Mouse (Mus musculus) cerebellum, adult 2 months (tissue): Measurements from ENCODE around the gene Ramp1. TPM values are rescaled to one million over a fixed set of nuclear protein-coding genes. Genes with fewer than 3 reads are reported as not detected.

Source experiments
- DNase-seq, 2 experiments: peaks; one replicate each; pipeline ENCODE4 v3.0.0; 2021
- H3K27ac ChIP-seq: fragments of 200-500 bp; 2 replicates; pipeline ENCODE4 v1.5.1; 2012; ENCODE audit warnings: low read length, control low read depth, inconsistent platforms; ENCODE audit not compliant: insufficient read depth
- H3K27me3 ChIP-seq: fragments of 200-500 bp; 2 replicates; pipeline ENCODE4 v1.6.1; 2012; ENCODE audit warnings: inconsistent platforms, mild to moderate bottlenecking, low read length, moderate library complexity; ENCODE audit not compliant: control insufficient read depth, insufficient read depth
- H3K4me1 ChIP-seq: fragments of 200-500 bp; 2 replicates; pipeline ENCODE4 v1.6.1; 2011; ENCODE audit warnings: low read length; ENCODE audit not compliant: control insufficient read depth, insufficient read depth
- H3K4me3 ChIP-seq: fragments of 200-500 bp; replicated peaks from 2 replicates; pipeline ENCODE3; 2011; ENCODE audit warnings: mild to moderate bottlenecking, low read depth, low read length, control low read depth; ENCODE audit not compliant: insufficient read depth
- CTCF ChIP-seq: fragments of 200-500 bp; IDR thresholded peaks from 2 replicates; pipeline ENCODE4 v1.5.1; 2011; ENCODE audit warnings: low read depth, mild to moderate bottlenecking, control low read depth, low read length, moderate library complexity, borderline replicate concordance; ENCODE audit not compliant: insufficient read depth
- POLR2A ChIP-seq: fragments of 200-500 bp; IDR thresholded peaks from 2 replicates; pipeline ENCODE4 v1.6.1; 2011; ENCODE audit warnings: low read length, control low read depth, borderline replicate concordance; ENCODE audit not compliant: insufficient read depth
- WGBS: fragments of 180-500 bp; shearing (Covaris S2); methylation state at CpG from one replicate; pipeline ENCODE4 v1.1.7; 2018; 5-methylcytosine and 5-hydroxymethylcytosine counted together
- polyA plus RNA-seq: library from polyadenylated mRNA; depleted of rRNA; stranded (reverse); fragments of >200 nt; gene quantifications from 2 replicates; pipeline ENCODE4 v1.2.3, GENCODE M21; 2012

The Ramp1 gene
- polyA plus RNA-seq, 1 experiment: 50.7 TPM

DNA sequence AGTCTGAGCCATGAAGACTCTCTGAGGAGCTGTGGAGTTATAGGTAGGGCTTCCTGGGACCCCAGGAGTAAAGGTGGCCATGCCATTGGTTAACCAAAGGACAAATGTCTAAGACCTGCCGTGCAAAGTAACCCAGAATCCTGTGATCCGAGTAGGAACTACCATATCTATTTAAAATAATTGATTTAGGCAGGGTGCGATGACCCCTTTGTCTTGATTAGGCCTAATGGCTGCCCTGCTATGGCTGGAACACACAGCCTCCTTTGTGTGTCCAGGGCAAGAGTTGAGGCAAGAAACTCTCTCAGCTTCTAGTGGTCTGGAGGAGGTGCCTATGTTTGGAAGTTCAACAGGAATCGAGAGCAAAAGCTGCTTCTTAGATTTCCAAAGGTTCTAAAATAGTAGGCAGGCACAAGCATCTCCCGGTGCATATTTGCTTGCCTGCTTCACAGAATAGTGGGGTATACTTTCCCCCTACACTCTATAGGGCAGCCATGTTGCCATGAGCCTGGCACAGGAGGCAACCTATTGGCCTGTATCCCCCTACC, 24.7 kb downstream of the Ramp1 start:
- Histone ChIP-seq H3K27ac (no peak overlapping the region), H3K4me3 (no peak overlapping the region), H3K4me1 (peaks cover 8% of the 10 kb centered on the region), H3K27me3 (no peaks in the 10 kb centered on the region)
- 87% methylated on average over 5 of the region's 5 CpGs for WGBS
- TF ChIP-seq CTCF (no peak), POLR2A (no peak)
- DNase-seq: no peak

DNA sequence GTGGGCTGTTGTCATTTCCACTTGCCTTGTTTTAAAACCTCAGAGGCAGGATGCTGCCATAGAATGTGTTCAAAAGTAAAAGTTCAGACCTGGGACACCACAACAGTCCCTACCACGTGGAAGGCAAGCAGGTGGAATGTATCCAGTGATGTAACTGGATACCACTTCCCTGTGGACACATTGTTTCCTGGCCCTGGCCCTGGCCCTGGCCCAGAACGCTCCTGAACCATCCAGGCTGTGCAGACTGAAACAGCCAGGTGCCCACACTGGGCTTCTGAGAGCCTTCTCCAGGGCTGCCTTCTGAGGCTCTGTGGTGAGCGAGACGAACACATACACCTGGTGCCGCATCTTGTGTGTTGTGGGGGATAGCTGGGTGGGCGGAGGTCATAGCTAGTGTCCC, 26.0 kb downstream of the Ramp1 start:
- TF ChIP-seq POLR2A: no peak
- no peak for TF ChIP-seq CTCF
- WGBS: 89% methylated on average over 6 of the region's 6 CpGs
- H3K27ac ChIP-seq: no peak overlapping the region

DNA sequence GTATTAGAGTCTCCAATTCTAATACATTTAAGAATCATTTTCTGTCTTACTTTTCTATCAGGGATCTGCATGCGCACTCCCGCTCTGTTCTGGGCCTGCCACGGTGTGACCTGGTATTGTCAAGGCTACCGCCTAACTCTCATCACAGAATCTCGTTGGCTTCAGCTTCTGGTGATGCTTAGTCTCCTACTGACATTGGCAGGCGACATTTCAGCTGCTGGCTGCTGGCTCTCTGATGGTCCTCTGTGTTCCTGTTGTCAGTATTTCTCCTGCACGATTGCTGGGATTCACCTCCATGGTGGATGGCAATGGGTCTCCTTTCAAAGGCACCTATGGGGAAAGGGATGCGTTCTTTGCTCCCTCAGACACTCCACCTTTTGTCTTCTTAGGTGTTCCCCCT, 26.7 kb downstream of the Ramp1 start:
- Histone ChIP-seq H3K27ac (no peak overlapping the region), H3K27me3 (no peaks in the 10 kb centered on the region), H3K4me1 (peaks cover 20% of the 10 kb centered on the region), H3K4me3 (no peak overlapping the region)
- no peak for TF ChIP-seq POLR2A
- no peak for TF ChIP-seq CTCF
- DNase-seq: no peak
- 66% methylated on average over 8 of the region's 8 CpGs for WGBS

More for the DNA sequence above, 26.0 kb downstream of the Ramp1 start:
- Histone ChIP-seq H3K4me3 (no peak overlapping the region), H3K27me3 (no peaks in the 10 kb centered on the region), H3K4me1 (peaks cover 20% of the 10 kb centered on the region)
- DNase-seq: no peak

DNA sequence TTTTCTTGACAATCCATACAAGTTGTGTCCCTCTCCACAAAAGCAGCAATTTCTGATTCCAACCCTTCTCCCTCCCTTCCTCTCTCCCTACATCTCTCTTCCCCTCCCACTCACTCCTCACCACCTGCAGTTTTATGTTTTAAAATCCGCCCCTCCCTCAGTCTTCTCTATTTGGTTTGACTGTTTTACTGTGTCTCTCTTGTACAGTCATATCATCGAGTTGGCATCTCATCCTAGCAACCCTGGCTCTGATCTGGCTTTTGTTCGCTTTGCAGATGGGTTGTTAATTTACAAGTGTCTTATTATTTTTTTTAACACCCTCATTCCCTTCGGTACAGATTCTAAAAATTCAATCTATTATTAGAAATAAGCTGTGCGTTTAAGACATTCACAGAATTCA, 27.3 kb downstream of the Ramp1 start:
- no peak overlapping the region for H3K27ac ChIP-seq
- H3K27me3 ChIP-seq: no peaks in the 10 kb centered on the region
- H3K4me3 ChIP-seq: no peak overlapping the region
- H3K4me1 ChIP-seq: peaks cover 20% of the 10 kb centered on the region
- 57% methylated on average over 5 of the region's 5 CpGs for WGBS
- DNase-seq: no peak
- TF ChIP-seq POLR2A: no peak
- no peak for TF ChIP-seq CTCF

DNA sequence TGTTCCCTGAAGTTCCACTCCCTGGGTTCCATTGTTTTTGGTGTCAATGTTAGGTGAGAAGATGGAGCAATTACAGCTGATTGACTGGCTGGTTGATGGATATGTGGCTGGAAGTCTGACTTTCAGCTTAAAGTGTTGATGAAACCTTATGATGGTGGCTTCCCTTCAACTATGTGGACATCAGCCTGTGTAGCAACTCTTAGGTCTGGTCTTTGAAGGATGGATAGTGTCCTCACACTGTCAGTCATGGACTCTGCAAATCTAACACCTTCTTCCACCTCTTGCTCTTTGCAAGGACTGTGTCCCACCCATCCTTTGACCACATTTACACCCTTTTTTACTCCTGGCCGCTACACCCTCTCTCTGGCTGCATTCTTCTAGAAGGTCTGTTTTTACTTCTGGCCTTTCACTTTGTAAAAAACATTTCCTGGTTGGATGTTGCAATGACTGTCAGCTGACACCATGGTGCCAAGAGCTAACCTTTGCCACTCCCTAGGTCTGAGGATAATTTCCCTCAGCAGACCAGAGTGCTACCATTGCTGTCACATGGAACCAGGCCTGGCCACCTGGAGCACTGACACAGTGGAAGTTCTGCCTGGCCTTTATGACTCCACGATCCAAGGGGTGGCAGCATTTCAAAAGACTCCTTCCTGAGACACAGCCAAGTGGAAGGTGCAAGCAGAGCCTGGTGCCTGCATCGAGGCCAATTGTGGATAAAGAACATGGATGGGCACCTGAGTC, 27.9 kb downstream of the Ramp1 start:
- H3K27me3 ChIP-seq: no peaks in the 10 kb centered on the region
- H3K27ac ChIP-seq: no peak overlapping the region
- no peak overlapping the region for H3K4me3 ChIP-seq
- DNase-seq: peak in 1 of 2 experiments; percentile 50
- TF ChIP-seq POLR2A (no peak), CTCF (no peak)
- H3K4me1 ChIP-seq: peaks cover 20% of the 10 kb centered on the region
- WGBS: 40% methylated on average over 3 of the region's 3 CpGs

DNA sequence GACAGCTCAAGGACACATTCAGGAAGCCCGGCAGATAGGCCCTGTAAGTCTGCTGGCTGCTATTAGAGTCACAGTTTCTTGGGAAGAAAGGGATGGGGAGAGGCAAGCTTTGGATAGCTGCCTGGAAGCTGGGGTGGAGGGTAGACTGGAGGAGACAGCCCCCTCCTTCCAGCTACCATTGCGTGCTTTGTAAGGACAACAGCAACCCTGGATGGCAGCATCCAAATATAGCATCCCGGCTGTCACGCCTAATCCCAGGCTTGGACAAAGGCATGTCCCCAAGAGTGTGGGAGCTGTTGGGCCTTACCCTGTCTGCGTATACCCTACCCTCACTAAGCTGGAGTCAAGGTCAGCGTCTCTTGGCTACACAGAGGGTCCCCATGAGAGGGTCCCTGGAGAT, 29.7 kb downstream of the Ramp1 start:
- H3K27me3 ChIP-seq: no peaks in the 10 kb centered on the region
- TF ChIP-seq POLR2A (no peak), CTCF (no peak)
- H3K27ac ChIP-seq: peak overlapping the region; percentile 70; the same call in 1 of the 2 replicates
- 66% methylated on average over 6 of the region's 6 CpGs for WGBS
- H3K4me3 ChIP-seq: no peak overlapping the region
- DNase-seq: peak; percentile 25 to 48
- peaks cover 20% of the 10 kb centered on the region for H3K4me1 ChIP-seq

DNA sequence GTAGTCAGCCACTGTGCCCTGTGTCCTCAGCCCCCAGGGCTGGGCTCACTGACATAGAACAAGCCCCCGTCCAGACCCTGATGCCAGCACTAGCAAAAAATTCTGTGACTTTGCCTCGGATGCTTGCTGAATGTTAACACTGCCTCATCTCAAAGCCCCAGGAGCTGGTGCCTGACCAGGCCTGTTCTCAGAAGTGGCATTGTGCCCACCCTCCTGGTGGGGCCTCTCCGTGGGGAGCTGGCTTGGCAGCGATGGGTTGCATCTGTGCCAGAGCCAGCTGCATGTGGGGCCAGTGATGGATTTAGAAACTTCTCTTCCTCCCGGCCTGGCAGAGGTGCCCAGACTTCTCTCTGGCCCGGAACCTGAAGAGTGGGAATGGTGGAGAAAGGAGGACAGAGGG, 30.2 kb downstream of the Ramp1 start:
- Histone ChIP-seq H3K4me3 (no peak overlapping the region), H3K27ac (peak overlapping the region; percentile 70; the same call in 1 of the 2 replicates), H3K27me3 (no peaks in the 10 kb centered on the region), H3K4me1 (peaks cover 20% of the 10 kb centered on the region)
- TF ChIP-seq POLR2A: no peak
- no peak for TF ChIP-seq CTCF
- DNase-seq: peak; percentile 66 to 69
- WGBS: 22% methylated on average over 6 of the region's 6 CpGs

DNA sequence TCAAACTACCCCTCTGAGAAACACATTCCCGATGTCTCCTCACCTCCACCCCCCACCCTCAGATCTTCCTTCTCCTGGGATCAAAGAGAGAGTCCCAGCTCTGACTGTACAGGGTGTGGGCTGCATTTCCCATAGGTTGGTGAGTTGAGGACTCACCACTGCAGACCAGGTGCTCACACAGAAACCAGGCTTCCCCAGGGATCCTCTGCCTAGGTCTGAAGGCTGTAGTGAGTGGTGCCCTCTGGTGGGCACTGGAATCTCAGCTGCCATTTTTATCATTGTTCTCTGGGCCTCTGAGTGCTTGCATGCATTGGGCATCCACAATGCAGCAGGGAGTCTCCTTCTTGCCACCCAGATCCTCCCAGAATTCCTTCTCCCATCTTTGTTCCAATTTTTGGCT, 31.5 kb downstream of the Ramp1 start:
- WGBS: 91% methylated on average over 1 of the region's 1 CpGs
- no peak overlapping the region for H3K4me3 ChIP-seq
- peaks cover 20% of the 10 kb centered on the region for H3K4me1 ChIP-seq
- DNase-seq: peak; percentile 33 to 38
- no peak overlapping the region for H3K27ac ChIP-seq
- H3K27me3 ChIP-seq: no peaks in the 10 kb centered on the region
- TF ChIP-seq POLR2A (no peak), CTCF (peak; percentile 54)

DNA sequence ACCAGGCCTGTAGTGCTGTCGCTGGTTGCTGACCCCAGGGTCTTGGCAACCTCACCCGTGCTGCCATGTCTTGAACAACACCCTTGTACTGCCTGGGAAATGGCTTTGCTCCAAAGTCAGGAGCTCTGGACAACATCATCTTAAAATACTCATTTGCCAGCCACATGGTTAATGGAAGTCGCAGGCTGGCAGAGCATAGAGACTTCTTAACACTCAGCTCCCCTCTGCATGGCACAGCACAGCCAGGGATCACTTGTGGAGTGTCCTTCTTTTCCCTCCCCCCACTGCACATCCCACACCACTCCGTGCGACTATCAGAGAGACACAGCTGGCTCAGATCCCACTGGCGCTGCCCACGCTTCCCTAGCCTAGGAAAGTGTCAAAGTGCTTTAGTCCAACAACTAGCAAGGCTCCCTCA, 32.0 kb downstream of the Ramp1 start:
- no peak for TF ChIP-seq CTCF
- no peak for TF ChIP-seq POLR2A
- Histone ChIP-seq H3K27ac (no peak overlapping the region), H3K27me3 (no peaks in the 10 kb centered on the region), H3K4me1 (peaks cover 20% of the 10 kb centered on the region), H3K4me3 (no peak overlapping the region)
- DNase-seq: no peak
- 33% methylated on average over 7 of the region's 7 CpGs for whole genome bisulfite sequencing
